Mouse (Mus musculus) heart, adult 11 months (tissue): ENCODE measurements around the gene Gm6793.

Experiments used
- DNase-seq: peaks from one replicate; pipeline ENCODE4 v3.0.0; 2022

Gene Gm6793

DNA sequence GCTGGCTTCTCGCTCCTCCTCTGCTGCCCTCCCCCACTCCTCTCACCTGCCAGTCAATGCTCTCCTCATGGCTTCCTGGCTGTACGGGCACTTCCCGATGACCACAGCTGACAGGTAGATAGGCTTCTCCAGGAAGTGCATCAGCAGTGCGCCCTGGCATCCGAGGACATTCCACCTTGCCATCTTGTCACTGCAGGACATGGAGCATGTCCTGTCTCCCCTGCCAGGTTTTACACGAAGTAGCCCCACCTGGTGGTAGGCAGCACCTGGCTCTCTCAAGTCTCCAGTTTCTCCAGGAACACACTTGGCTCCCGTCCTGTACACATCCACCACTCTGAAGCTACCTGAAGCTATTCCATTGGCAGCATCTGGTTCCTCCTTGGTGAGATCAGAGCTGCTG lies 32.7 kb downstream of the Gm6793 start:
- no peak for DNase-seq

DNA sequence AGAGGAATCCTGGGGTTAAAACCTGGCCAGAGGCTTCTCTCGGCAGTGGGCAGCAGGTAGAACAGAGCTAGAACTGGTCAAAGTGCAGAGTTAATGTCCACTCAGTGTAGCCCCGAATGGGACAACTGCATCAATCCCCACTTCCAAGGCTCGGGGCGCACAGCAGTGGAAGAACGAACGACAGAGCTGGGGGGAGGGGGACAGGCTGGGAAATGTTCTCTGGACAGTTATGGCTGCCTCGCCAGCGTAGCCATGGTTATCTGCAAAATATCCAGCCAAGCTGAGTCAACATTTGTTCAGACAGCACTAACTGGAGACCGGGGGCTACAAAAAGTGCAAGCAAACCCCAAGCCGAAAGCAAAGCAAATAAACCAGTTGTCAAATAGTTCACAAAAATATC lies 36.7 kb downstream of the Gm6793 start:
- no peak for DNase-seq

DNA sequence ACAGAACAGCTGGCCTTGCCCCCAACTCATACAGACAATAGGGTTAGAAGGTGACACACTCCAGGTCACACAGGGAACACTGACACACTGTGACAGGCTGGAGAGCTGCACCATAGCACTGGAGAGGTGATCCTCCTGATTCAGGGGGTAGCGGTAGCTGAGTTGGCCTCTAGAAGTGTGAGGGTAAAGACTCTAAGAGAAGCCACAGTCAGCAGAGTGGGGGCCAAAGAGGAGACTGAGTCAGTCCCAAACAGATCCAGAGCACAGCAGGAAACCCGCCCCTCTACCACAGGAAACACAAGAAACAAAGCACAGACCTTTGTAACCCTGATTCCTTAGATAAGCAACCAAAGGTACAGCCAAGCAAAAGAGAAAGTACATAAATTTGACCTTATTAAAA lies 38.5 kb downstream of the Gm6793 start:
- peak; percentile 85 for DNase-seq

- peak; percentile 67 for DNase-seq
Observed at GRCm38 (mm10) chr8:111975706-111976105, 39.1 kb downstream of the Gm6793 start.

DNA sequence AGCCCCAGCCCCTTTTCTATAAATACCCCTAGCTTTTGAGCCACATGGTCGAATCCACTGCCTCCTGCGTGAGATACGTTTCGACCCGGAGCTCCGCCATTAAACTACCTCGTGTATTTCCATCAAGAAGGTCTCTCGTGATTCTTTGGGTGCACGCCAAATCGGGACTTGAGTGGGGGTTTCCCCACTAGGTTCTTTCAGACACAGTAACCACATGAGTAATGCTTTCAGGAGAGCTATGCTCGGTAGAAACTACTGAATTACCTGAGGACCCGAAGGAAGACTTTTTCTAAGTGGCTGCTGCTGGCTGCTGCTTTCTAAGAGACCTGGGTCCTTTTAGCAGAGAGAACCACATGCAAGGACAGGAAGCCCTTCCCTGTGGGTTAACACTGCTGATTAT lies 40.7 kb downstream of the Gm6793 start:
- DNase-seq: no peak

DNA sequence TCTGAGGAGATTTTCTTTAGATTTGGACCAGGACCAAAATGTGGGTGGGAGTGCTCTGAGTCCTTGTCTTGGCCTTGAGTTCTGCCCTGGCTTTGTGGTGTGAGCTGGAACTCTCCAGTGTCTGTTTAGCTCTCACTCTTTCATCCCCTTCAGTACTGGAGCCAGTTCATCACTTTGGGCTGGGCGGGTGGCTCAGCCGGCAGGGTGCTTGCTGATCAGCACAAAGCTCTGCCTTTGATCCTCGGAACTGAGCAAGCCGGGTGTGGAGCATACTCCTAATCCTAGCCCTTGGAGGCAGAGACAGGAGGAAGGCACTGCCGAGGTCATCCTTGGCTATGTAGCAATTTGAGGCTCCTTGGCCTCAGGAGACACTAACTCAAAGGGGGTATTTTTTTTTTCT lies 45.8 kb downstream of the Gm6793 start:
- DNase-seq: no peak

DNA sequence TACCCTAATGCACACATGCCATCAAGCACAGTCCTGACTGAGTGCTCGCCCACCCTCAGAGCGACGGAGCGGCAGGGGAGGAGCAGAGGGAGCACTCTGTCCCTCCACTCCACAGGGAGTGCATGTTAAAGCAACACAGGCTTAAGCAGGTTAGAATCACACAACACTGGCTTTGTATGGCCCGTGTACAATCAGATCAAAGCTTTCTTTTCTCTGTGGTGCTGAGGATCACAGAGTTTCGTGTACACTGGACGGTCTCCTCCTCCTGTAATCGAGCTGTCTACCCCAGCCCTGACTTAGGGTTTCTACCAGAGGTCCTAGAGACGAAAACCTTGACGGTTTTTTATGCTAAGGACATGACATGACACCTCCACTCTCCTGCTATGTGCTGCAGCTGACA lies 46.3 kb downstream of the Gm6793 start:
- DNase-seq: no peak

- DNase-seq: no peak
Observed at GRCm38 (mm10) chr8:111967246-111967870, 47.5 kb downstream of the Gm6793 start.

GRCm38 (mm10) chr8:111964849-111965561 lies 49.8 kb downstream of the Gm6793 start:
- DNase-seq: peak; percentile 69

GRCm38 (mm10) chr8:111964351-111964750 lies 50.5 kb downstream of the Gm6793 start:
- no peak for DNase-seq

GRCm38 (mm10) chr8:111963546-111963945 lies 51.3 kb downstream of the Gm6793 start:
- peak; percentile 46 for DNase-seq
